Mouse (Mus musculus) hindlimb bud, embryonic 11.5 days (tissue): ENCODE data around the gene Dab2.

Experiments used
- DNase-seq: peaks from one replicate; pipeline ENCODE4 v3.0.0-alpha.2; 2012; ENCODE audit warnings: low read depth, low spot score; ENCODE audit errors: extremely low spot score

Gene Dab2

DNA sequence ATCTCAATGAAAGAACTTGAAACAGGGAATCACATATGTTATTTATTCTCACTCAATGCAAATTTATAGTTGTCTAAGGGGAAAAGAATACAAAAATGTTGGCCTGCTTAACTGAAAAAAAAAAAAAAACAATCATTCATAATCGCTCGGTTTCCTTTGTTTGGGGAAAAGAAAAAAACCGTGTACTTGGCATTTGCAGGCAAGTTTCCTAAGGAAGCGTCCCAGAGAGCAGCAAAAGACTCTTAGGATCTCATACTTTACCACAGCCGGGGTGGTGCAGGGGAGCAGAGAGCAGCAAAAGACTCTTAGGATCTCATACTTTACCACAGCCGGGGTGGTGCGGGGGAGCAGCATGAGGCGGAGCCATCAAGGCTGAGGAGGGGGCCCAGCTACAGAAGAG, 161.8 kb downstream of the Dab2 start:
- no peak for DNase-seq

DNA sequence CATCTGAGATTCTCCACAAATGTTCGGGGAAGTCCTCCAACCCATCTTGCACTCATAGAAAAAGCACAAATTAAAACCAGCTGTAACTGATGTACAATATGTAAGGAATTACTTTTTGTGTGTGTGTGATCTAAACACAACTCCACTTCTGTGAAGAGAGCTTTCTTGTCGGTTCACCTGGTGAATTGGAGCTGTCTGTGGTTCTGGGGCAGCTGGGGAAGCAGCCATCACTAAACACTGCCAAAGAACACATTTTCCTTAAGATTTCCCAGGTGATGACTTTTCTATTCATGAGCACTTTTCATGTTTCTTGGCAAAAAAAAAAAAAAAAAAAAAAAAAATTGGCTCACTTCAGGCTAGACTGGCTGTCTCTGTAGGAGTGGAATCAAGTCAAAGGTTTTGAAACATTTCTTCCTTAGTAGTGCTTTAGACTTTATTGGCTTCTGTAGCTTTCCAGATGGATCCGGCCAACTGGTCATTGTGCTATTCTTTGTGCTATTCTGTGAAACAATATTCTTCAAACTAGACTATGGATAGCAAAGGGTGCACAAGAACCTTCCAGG, 163.9 kb downstream of the Dab2 start:
- DNase-seq, result no peak

DNA sequence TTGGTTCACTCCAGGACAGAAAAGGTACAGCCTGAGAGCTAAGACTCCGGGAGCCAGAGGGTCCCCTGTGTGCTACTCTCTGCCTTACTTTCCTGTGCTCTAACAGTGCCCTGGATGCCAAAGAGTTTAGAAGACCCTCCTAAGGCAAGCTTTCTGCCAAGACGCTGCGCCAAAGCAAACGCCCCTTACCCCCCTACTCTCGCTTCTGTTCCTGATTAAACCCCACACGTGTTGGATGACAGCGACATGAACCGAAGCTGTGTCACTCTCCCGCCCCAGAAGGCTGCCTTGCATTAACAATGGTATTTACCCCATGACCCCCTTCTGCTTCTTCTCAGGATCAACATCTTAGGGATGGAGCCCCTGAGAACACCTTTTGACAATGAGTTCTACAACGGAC, 167.4 kb downstream of the Dab2 start:
- no peak for DNase-seq

DNA sequence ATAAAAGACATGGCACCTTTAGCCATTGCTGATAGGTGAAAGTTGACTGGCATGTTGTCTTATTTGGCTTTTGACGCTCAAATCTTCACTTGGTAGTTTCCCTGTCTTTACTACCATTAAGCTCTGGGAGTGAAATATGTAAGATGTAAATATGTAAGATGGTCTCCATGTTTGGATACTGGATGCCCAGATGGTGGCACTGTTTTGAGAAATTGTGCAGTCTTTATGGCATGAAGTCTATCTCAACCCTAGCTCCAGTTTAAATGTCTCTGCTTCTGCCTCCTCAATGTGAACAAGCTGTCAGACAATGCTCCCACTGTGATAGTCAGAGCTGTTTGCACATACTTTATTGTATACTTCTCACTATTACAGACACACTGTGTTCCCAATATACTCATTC, 169.3 kb downstream of the Dab2 start:
- no peak for DNase-seq

DNA sequence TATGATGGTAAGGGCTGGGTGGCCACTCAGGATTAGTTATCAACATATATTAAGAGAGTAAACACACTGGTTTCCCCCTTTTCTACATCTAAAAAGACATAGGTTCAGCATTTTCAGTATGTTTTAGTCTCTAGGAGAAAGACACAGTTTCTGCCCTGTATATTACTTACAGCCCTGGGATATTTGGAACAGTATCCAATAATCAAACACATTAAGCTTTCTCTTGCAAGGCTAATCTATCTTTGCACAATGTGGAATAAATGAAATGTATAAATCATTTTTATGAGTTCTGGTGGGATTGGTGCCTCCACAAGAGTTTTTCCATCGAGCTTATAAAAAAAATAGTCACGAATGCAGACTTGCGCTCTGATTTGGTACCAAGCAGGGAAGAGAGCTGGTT, 169.8 kb downstream of the Dab2 start:
- DNase-seq, result no peak

DNA sequence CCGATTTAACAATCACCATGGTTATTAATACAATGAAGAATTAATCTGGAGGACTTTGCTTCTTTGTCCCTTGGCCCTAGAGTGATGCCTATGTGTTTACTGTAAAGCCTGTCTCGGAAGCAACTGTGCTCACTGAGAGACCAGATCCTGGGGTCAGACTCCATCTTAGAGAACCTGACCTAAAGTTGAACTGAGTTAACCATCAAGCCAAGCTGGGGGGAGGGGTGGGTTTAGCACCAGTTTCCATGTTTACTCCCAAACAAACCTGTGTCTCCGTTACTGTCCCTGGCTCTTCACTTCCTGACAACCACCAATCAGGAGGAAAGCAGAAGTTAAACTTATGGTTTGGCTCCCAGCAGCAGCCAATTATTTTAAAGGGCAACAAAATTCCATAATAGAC, 184.0 kb downstream of the Dab2 start:
- DNase-seq, result no peak
